Mouse (Mus musculus) liver, embryonic 13.5 days (tissue): ENCODE data around the gene S100a4. TPM values are rescaled to one million over a fixed set of nuclear protein-coding genes. Genes with fewer than 3 reads are reported as not detected.

Experiments
- ATAC-seq: fragments of 200-750 bp; cut with Nextera tagmentation; 2 replicates; pipeline ENCODE4 v1.8.0; 2017; ENCODE audit warnings: low read depth, mild to moderate bottlenecking, moderate number of reproducible peaks, moderate library complexity
- DNase-seq: peaks from one replicate; pipeline ENCODE4 v3.0.0; 2022
- H3K27ac ChIP-seq: fragments of 300-500 bp; sonication (generic); 2 replicates; pipeline ENCODE4 v1.5.1; 2015; ENCODE audit warnings: moderate library complexity, mild to moderate bottlenecking, inconsistent platforms
- H3K27me3 ChIP-seq: fragments of 300-500 bp; sonication (generic); 2 replicates; pipeline ENCODE4 v1.6.1; 2015; ENCODE audit warnings: mild to moderate bottlenecking, inconsistent platforms
- H3K36me3 ChIP-seq: fragments of 300-500 bp; sonication (generic); 2 replicates; pipeline ENCODE4 v1.6.1; 2015; ENCODE audit warnings: mild to moderate bottlenecking, inconsistent platforms
- H3K4me1 ChIP-seq: fragments of 300-500 bp; sonication (generic); replicated peaks from 2 replicates; pipeline ENCODE4 v1.6.1; 2015; ENCODE audit warnings: inconsistent platforms
- H3K4me2 ChIP-seq: fragments of 300-500 bp; sonication (generic); 2 replicates; pipeline ENCODE4 v1.6.1; 2015; ENCODE audit warnings: inconsistent platforms, mild to moderate bottlenecking, moderate library complexity
- H3K4me3 ChIP-seq: fragments of 300-500 bp; sonication (generic); replicated peaks from 2 replicates; pipeline ENCODE4 v1.5.1; 2015; ENCODE audit warnings: mild to moderate bottlenecking, inconsistent platforms
- H3K9ac ChIP-seq: fragments of 300-500 bp; sonication (generic); 2 replicates; pipeline ENCODE4 v1.6.1; 2015; ENCODE audit warnings: mild to moderate bottlenecking, inconsistent platforms
- H3K9me3 ChIP-seq: fragments of 300-500 bp; sonication (generic); replicated peaks from 2 replicates; pipeline ENCODE4 v1.6.1; 2016; ENCODE audit warnings: inconsistent platforms
- WGBS: fragments of 180-500 bp; shearing (Covaris S2); methylation state at CpG from one replicate; pipeline ENCODE4 v1.1.7; 2015; ENCODE audit not compliant: insufficient replicate concordance; 5-methylcytosine and 5-hydroxymethylcytosine counted together
- polyA plus RNA-seq: library from polyadenylated mRNA; unstranded; fragments of >200 nt; fragmentation: Nextera tagmentation; extraction: Ambion mirVana; gene quantifications from 2 replicates; pipeline ENCODE4 v1.2.1, GENCODE M21; 2015

S100a4 gene
- polyA plus RNA-seq, 1 experiment from 2014 or later = 0.59 TPM

DNA sequence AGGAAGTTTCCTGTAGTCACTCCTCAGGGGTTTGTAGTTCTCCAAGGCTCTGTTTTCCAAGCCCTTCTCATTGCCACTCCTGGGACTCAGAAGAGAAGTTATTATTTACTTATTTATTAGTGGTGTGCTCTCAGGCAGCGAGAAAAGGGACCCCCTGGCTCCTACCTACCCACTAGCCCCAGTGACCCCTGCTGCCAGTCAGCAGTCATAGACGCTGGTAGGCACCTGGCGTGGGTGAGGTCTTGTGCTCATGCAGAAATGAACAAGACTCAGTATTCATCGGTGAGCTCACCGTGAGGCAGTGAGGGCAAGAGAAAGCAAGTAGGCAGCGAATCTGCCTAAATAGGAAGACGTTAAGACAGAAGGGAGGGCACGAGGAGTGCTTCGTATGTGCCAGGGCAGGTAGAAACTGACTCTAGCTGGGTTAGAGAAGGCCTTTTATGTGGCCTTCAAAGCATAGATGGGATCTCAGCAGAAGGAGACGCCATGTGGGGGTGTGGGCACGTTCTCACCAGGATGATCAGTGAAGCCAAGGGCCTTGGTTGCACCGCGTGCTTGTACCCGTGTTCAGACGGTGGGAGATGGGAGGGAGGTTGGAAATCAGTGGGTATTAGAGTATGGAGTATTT, 17.4 kb upstream of the S100a4 start:
- H3K27me3 ChIP-seq = no peaks in the 10 kb centered on the region
- no peak overlapping the region for H3K27ac ChIP-seq
- no peak overlapping the region for H3K4me3 ChIP-seq
- H3K9ac ChIP-seq = no peak overlapping the region
- no peak overlapping the region for H3K4me2 ChIP-seq
- WGBS = 67% methylated on average over 15 of the region's 15 CpGs
- H3K4me1 ChIP-seq = no peaks in the 10 kb centered on the region
- DNase-seq (no peak), ATAC-seq (no peak)
- no peaks in the 10 kb centered on the region for H3K36me3 ChIP-seq
- H3K9me3 ChIP-seq = no peaks in the 10 kb centered on the region

DNA sequence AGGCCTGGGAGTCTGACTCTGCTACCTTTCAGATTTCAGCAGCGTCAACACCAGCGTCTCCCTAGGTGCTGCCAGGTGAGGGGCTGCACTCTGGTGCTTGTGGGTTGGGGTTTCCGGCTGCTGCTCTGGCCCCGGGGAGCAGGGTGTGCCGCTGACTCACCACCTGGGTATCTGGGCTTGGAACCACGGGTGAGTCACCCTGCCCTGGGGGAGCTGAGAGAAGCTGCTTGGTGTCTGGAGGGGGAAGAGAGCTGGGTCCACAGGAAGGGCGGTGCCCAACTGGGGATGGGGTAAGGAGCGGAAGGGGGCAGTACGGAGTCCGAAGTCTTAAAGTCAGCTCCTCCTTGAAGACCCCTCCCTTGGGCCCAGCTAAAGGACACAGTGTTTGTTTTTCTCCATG, 16.7 kb upstream of the S100a4 start:
- Histone ChIP-seq H3K4me1 (no peaks in the 10 kb centered on the region), H3K9me3 (no peaks in the 10 kb centered on the region), H3K4me3 (no peak overlapping the region), H3K9ac (no peak overlapping the region), H3K27ac (no peak overlapping the region), H3K27me3 (no peaks in the 10 kb centered on the region), H3K4me2 (no peak overlapping the region), H3K36me3 (no peaks in the 10 kb centered on the region)
- ATAC-seq (peak; percentile 45), DNase-seq (peak; percentile 14)
- WGBS = 17% methylated on average over 10 of the region's 10 CpGs

DNA sequence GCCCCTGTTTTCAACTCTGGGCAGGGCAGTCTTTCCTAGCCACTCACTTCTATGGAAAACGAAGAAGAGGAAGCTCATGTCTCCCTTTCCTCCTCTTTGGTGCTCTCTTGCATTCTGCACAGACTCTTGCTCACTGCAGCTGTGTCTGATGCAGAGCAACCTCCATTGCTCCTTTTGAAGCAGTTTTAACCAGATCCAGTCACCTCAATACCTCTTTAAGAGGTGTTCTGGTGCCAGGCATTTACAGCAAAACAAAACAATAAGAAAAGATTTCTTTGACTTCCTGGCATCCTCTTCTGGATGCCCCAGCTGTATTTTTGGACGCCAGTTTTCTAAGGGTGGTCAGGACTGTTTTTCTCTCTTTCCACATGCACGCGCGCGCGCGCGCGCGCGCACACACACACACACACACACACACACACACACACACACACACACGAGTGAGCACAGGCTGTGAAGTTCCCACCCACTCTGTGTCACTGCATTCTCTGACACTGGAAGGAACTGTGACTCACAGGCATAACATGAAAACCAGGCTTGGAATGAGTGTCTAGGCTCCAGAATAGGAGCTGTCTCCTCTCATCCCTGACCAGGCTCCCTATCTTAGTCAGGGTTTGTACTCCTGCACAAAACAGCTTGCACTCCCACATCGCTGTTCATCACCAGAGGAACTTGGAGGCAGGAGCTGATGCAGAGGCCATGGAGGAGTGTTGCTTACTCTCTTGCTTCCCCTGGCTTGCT, 16.0 kb upstream of the S100a4 start:
- Histone ChIP-seq H3K9ac (no peak overlapping the region), H3K27ac (no peak overlapping the region), H3K4me2 (no peak overlapping the region), H3K4me3 (no peak overlapping the region), H3K9me3 (no peaks in the 10 kb centered on the region), H3K27me3 (no peaks in the 10 kb centered on the region), H3K4me1 (no peaks in the 10 kb centered on the region), H3K36me3 (no peaks in the 10 kb centered on the region)
- 77% methylated on average over 14 of the region's 14 CpGs for WGBS
- no peak for ATAC-seq
- DNase-seq = no peak

DNA sequence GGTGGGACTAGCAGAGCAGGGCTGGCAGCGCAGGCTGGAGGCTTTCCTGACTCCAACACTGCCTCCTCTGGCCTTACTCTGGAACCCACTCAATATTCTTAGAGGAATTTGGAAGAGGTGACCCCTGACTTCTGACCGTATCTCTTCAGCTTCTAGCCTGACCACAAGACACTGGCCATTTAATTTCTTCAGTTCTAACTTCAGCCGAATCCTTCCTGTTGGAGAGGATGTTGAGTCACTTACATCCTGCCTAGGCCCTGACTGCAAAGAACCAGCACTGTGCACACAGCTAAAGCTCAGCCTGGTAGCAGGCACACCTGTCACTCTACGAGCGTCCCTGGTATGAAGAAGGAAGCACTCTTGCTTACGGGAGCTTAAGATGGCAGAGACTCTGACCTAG, 14.2 kb upstream of the S100a4 start:
- Histone ChIP-seq H3K27me3 (no peaks in the 10 kb centered on the region), H3K4me3 (no peak overlapping the region), H3K9me3 (no peaks in the 10 kb centered on the region), H3K27ac (no peak overlapping the region), H3K4me1 (no peaks in the 10 kb centered on the region), H3K4me2 (no peak overlapping the region), H3K9ac (no peak overlapping the region), H3K36me3 (no peaks in the 10 kb centered on the region)
- 36% methylated on average over 6 of the region's 6 CpGs for WGBS
- DNase-seq = no peak
- no peak for ATAC-seq

DNA sequence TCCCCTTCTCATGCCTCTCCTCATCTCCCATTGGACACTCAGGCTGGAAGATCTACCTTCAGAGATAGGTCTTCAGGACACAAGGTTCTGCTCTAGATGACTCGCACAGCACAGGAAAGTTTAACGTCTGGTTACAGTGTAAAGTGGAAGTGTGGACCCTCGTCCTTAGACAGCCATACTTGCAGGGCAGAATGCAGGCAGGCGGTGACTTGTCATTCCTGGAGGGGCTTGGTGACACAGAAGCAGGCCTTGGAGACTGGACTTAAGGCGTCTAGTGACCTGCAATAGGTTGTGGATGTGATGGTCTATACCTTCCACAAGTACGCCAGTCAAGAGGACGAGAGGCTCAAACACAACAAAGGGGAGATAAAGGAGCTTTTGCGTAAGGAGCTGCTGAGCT, 13.6 kb upstream of the S100a4 start, which contains the start of gene S100a2:
Gene S100a2 (plus strand): TSS at position 301 of the 400 bp plus-strand sequence.
- no peaks in the 10 kb centered on the region for H3K27me3 ChIP-seq
- DNase-seq (no peak), ATAC-seq (no peak)
- no peaks in the 10 kb centered on the region for H3K4me1 ChIP-seq
- no peak within 1 kb of the TSS for H3K9ac ChIP-seq
- no peak within 1 kb of the TSS for H3K4me2 ChIP-seq
- no peak within 1 kb of the TSS for H3K27ac ChIP-seq
- no peaks in the 10 kb centered on the region for H3K36me3 ChIP-seq
- H3K9me3 ChIP-seq = no peaks in the 10 kb centered on the region
- 60% methylated on average over 8 of the region's 8 CpGs for WGBS
- H3K4me3 ChIP-seq = no peak within 1 kb of the TSS

DNA sequence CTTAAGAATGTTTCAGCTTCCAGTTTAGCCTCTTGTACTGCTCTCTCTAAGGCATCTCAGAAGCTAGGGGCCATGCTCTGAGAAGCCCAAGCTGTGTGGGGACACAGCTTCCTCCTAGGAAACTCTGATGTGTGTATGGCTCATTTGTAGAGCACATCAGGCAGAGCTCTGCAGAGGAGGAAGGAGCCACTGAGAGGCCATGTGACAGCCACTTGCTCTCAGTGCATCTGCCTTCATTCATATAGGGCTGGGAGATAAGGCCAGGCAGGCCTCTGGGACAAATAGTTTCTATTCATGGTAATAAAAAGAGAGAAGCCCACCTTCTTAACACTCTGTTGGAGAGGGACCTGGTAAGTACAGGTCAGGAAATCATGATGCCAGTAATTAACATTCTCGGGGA, 9.1 kb upstream of the S100a4 start:
- Histone ChIP-seq H3K9ac (no peak overlapping the region), H3K4me1 (no peaks in the 10 kb centered on the region), H3K27me3 (no peaks in the 10 kb centered on the region), H3K27ac (no peak overlapping the region), H3K36me3 (no peaks in the 10 kb centered on the region), H3K4me2 (no peak overlapping the region), H3K4me3 (no peak overlapping the region), H3K9me3 (no peaks in the 10 kb centered on the region)
- no peak for DNase-seq
- ATAC-seq = no peak
- 64% methylated on average over 1 of the region's 1 CpGs for WGBS

DNA sequence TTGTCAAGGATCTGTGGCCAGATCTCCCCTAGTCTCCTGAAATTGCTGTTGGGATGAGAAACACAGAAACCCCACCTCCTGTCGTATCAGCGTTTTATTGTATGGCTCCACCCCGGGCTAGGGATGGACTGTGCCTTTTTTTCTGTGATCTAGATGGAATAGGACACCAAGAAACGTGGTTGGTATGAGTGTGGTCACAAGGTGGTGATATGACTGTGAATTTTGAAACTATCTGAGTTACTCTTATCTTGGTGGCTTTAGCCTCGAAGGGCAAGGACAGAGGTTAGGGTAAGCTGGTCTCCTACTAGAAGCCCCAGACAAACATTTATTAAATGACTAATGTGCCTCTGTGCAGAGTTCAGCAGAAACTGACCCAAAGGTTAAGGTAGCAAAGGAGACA, 8.0 kb upstream of the S100a4 start:
- Histone ChIP-seq H3K27ac (no peak overlapping the region), H3K4me1 (no peaks in the 10 kb centered on the region), H3K4me2 (no peak overlapping the region), H3K36me3 (no peaks in the 10 kb centered on the region), H3K9me3 (no peaks in the 10 kb centered on the region), H3K4me3 (no peak overlapping the region), H3K9ac (no peak overlapping the region), H3K27me3 (no peaks in the 10 kb centered on the region)
- ATAC-seq (no peak), DNase-seq (no peak)
- WGBS = 40% methylated on average over 5 of the region's 5 CpGs

DNA sequence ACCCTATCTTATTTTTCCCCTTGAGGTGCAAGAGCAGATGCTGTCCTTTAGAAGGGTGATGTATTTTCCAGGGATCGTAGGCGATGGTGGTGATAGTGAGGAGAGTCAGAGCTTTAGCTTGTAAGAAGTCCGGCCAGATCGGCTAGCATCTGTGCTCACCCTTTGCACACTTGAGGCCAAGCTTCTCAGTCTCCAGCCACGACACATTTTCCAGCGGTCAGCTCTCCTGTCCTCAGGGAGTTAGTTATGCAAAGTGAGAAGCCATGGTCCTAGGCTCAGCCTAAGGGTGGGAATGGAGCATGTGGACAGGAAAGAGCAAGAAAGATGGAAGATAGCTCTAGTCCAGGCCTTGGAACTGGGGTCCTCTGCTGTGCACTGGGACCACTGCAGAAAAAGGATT, 6.8 kb upstream of the S100a4 start:
- Histone ChIP-seq H3K9ac (no peak overlapping the region), H3K4me1 (no peaks in the 10 kb centered on the region), H3K4me3 (no peak overlapping the region), H3K27me3 (no peaks in the 10 kb centered on the region), H3K27ac (no peak overlapping the region), H3K4me2 (no peak overlapping the region), H3K36me3 (no peaks in the 10 kb centered on the region), H3K9me3 (no peaks in the 10 kb centered on the region)
- DNase-seq (no peak), ATAC-seq (no peak)
- 84% methylated on average over 6 of the region's 6 CpGs for WGBS

DNA sequence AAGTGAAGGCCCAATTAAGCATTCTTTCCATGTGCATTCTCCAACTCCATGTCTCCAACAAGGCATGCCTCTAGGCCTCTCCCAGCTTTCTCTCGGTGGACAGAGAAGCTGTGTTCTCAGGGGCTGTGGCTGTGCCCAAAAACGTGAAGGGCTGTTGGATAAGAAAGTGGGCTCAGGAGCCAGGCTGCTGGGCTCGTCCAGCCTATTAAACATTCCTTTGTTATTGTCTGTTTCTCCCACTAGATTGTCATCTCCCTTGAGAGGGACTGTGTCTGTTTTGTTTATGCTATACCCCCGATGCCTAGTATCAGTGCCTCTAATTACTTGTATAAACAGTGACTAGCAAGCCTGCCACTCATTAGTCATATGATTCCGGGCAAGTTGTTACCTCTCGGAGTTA, 5.8 kb upstream of the S100a4 start:
- Histone ChIP-seq H3K9ac (no peak overlapping the region), H3K4me3 (no peak overlapping the region), H3K27me3 (no peaks in the 10 kb centered on the region), H3K9me3 (no peaks in the 10 kb centered on the region), H3K36me3 (no peaks in the 10 kb centered on the region), H3K4me1 (no peaks in the 10 kb centered on the region), H3K4me2 (no peak overlapping the region), H3K27ac (no peak overlapping the region)
- DNase-seq (no peak), ATAC-seq (no peak)
- 47% methylated on average over 6 of the region's 6 CpGs for WGBS

DNA sequence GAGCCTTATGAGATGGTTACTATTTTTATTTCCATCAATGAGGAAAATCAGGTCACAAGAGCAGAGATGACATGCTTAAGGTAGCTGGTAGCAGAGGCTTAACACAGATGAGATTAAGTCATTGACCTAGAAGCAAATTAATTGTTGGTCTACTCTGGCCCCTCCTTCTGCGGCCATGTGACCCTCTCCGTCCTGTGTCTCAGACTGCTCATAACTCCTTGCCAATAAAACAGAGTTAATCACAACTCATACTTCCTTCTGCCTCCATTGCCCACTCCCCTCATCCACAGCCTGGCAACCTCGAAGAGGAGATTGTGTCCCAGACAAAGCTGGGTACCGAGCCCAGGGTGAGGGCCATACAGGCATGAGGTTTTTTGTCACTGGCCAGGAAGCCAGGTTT, 5.4 kb upstream of the S100a4 start:
- Histone ChIP-seq H3K4me2 (no peak overlapping the region), H3K4me1 (no peaks in the 10 kb centered on the region), H3K4me3 (no peak overlapping the region), H3K27me3 (no peaks in the 10 kb centered on the region), H3K36me3 (no peaks in the 10 kb centered on the region), H3K27ac (no peak overlapping the region), H3K9me3 (no peaks in the 10 kb centered on the region), H3K9ac (no peak overlapping the region)
- ATAC-seq (no peak), DNase-seq (no peak)
- 52% methylated on average over 4 of the region's 4 CpGs for WGBS

DNA sequence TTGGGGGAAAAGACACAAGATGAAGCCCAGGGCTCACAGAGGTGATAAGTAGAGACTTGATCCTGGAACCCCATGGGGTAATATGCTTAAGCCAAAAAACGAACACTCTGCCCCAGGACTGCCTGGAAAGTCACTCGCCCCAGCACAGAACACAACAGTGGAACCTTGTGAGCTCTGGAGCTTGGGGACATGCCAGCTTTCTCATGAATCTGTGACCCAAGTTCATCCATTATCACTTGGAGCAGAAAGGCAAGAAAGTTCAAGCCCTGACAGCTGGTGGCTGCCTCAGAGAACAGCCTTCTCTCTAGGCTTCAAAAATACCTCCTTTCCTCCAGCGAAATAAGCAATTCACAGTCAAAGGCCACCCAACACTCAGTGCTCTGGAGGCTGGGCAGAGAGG, 4.2 kb upstream of the S100a4 start:
- 66% methylated on average over 3 of the region's 3 CpGs for WGBS
- no peak for DNase-seq
- Histone ChIP-seq H3K4me3 (no peak overlapping the region), H3K4me1 (peaks cover 5% of the 10 kb centered on the region), H3K9me3 (no peaks in the 10 kb centered on the region), H3K4me2 (no peak overlapping the region), H3K36me3 (no peaks in the 10 kb centered on the region), H3K27me3 (no peaks in the 10 kb centered on the region), H3K27ac (no peak overlapping the region), H3K9ac (no peak overlapping the region)
- ATAC-seq = no peak

DNA sequence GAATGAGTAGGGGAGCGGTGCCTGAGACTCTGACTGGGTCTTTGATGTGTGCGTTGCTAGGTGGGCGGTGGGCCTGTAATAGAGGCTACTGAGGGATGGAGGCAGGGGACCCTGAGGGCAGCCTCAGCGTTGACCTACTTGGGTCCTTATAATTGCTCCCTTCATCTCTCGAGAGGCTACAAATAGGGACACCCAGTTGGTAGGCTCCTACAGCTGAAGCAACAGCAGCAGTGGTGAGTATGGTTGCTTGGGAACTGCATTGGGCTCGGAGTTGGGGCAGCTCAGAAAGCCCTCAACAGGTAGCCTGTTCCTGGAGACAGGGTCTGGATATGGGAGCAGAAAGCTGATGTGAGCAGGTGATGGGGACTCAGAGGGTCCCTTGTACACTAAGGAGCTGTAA, 3.5 kb upstream of the S100a4 start:
- 63% methylated on average over 6 of the region's 6 CpGs for WGBS
- no peak for ATAC-seq
- Histone ChIP-seq H3K9me3 (no peaks in the 10 kb centered on the region), H3K27ac (no peak overlapping the region), H3K4me1 (peaks cover 8% of the 10 kb centered on the region), H3K4me3 (no peak overlapping the region), H3K9ac (no peak overlapping the region), H3K27me3 (no peaks in the 10 kb centered on the region), H3K36me3 (no peaks in the 10 kb centered on the region), H3K4me2 (no peak overlapping the region)
- no peak for DNase-seq
